Mouse (Mus musculus): ENCODE results near the gene Tor3a. TPM values are rescaled to one million over a fixed set of nuclear protein-coding genes. Genes with fewer than 3 reads are reported as not detected.

Gene Tor3a
- polyA plus RNA-seq, 1 experiment from 2014 or later = 5.2 TPM

DNA sequence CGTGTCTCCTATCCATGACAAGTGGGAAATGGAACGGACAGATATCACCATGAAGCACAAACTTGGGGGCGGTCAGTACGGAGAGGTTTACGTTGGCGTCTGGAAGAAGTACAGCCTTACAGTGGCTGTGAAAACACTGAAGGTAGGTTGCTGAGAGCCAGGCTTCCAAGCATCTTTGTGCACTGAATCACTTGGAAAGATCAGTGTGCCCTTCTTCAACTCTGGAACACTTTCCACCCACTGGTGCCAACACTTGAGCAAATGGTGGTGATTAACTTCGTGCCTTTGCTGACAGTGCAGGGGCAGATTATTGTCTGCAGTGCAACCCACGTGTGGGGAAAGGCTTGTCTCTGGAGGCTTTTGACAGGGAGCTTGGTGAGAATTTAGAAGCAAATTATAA, 44.2 kb downstream of the Tor3a start:
- no peaks in the 10 kb centered on the region for H3K9me3 ChIP-seq (ENCODE audit: control insufficient read depth, low read length)
- no peak overlapping the region for H3K27ac ChIP-seq (ENCODE audit: low read depth, low read length)
- H3K9ac ChIP-seq (ENCODE audit: low read depth, low read length) = no peak overlapping the region
- no peak for ATAC-seq
- no peak overlapping the region for H3K4me2 ChIP-seq (ENCODE audit: low read length)
- no peaks in the 10 kb centered on the region for H3K27me3 ChIP-seq (replicated peaks; ENCODE audit: control insufficient read depth, insufficient read depth, low read length)
- H3K36me3 ChIP-seq (ENCODE audit: control insufficient read depth, insufficient read depth, low read length) = peaks cover 26% of the 10 kb centered on the region
- H3K4me3 ChIP-seq (ENCODE audit: low read length) = no peak overlapping the region
- H3K4me1 ChIP-seq (ENCODE audit: control insufficient read depth, insufficient read depth, low read depth, low read length) = no peaks in the 10 kb centered on the region
- 94% methylated on average over 8 of the region's 8 CpGs for WGBS

DNA sequence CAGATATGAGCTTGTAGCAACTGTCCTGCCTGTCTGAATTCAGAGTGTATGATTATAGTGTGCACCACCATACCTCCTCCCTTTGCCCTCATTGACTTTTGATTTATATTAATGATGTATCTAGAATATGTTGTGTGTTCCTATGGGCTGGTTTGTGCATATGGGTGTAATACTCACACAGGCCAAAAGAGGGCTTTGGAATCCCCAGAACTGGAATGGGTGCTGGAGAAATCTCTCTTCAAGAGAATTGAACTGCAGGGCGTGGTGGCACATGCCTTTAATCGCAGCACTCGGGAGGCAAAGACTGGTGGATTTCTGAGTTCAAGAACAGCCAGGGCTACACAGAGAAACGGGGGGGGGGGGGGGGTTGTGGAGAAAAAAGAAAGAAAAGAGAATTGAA, 47.4 kb downstream of the Tor3a start:
- ATAC-seq = no peak
- 81% methylated on average over 4 of the region's 4 CpGs for WGBS
- H3K9me3 ChIP-seq (ENCODE audit: control insufficient read depth, low read length) = no peaks in the 10 kb centered on the region
- no peaks in the 10 kb centered on the region for H3K4me1 ChIP-seq (ENCODE audit: control insufficient read depth, insufficient read depth, low read depth, low read length)
- H3K36me3 ChIP-seq (ENCODE audit: control insufficient read depth, insufficient read depth, low read length) = peaks cover 22% of the 10 kb centered on the region
- no peak overlapping the region for H3K4me3 ChIP-seq (ENCODE audit: low read length)
- H3K27me3 ChIP-seq (replicated peaks; ENCODE audit: control insufficient read depth, insufficient read depth, low read length) = no peaks in the 10 kb centered on the region
- no peak overlapping the region for H3K9ac ChIP-seq (ENCODE audit: low read depth, low read length)
- H3K4me2 ChIP-seq (ENCODE audit: low read length) = no peak overlapping the region
- H3K27ac ChIP-seq (ENCODE audit: low read depth, low read length) = no peak overlapping the region

DNA sequence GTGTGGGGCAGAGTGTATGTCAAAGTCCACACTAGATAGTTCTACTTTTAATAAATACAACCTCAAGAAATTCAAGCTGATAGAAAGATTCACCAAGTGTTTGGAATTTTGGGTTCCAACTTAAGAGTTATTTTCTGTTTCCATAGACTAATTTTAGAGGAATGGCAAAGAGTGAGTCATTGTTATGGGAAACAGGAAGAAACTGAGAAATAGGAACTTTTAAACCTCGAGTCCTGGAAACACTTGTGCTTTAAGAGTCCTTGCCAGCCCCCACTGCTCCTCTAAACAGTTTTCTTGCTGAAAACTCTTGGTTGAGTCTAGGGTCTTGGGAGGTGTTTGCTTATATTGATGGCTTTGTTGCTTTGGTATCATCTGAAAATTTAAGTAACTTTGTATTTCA, 49.9 kb downstream of the Tor3a start:
- Histone ChIP-seq H3K9me3 (ENCODE audit: control insufficient read depth, low read length) (no peaks in the 10 kb centered on the region), H3K4me2 (ENCODE audit: low read length) (no peak overlapping the region), H3K36me3 (ENCODE audit: control insufficient read depth, insufficient read depth, low read length) (peaks cover 5% of the 10 kb centered on the region; the same call in 1 of the 2 replicates), H3K9ac (ENCODE audit: low read depth, low read length) (no peak overlapping the region), H3K4me1 (ENCODE audit: control insufficient read depth, insufficient read depth, low read depth, low read length) (no peaks in the 10 kb centered on the region), H3K4me3 (ENCODE audit: low read length) (no peak overlapping the region), H3K27ac (ENCODE audit: low read depth, low read length) (no peak overlapping the region), H3K27me3 (replicated peaks; ENCODE audit: control insufficient read depth, insufficient read depth, low read length) (no peaks in the 10 kb centered on the region)
- no peak for ATAC-seq
- WGBS = 86% methylated on average over 1 of the region's 1 CpGs

DNA sequence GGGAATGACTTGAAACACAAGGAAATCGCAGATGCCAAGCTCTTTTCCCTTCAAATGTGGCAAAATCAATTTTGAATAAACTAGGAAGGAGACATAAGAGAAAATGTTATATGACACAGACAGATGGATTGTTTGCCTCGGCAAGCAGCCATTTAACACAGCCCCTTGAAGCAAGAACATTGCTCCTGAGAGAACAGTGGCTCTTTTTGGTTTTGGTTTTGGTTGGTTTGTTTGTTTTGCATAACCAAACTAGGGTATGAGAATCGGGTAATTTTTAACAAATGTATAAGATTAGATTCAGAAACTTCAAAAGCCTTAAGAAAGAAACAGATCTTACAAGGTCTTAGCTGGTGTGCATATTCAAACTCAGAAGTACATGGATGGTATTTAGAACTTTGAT, 53.2 kb downstream of the Tor3a start:
- no peak overlapping the region for H3K4me2 ChIP-seq (ENCODE audit: low read length)
- no peaks in the 10 kb centered on the region for H3K9me3 ChIP-seq (ENCODE audit: control insufficient read depth, low read length)
- no peak overlapping the region for H3K27ac ChIP-seq (ENCODE audit: low read depth, low read length)
- H3K9ac ChIP-seq (ENCODE audit: low read depth, low read length) = no peak overlapping the region
- WGBS = 73% methylated on average over 3 of the region's 3 CpGs
- no peak overlapping the region for H3K4me3 ChIP-seq (ENCODE audit: low read length)
- H3K4me1 ChIP-seq (ENCODE audit: control insufficient read depth, insufficient read depth, low read depth, low read length) = peaks cover 8% of the 10 kb centered on the region
- no peaks in the 10 kb centered on the region for H3K27me3 ChIP-seq (replicated peaks; ENCODE audit: control insufficient read depth, insufficient read depth, low read length)
- H3K36me3 ChIP-seq (ENCODE audit: control insufficient read depth, insufficient read depth, low read length) = peaks cover 5% of the 10 kb centered on the region; the same call in 1 of the 2 replicates
- no peak for ATAC-seq

DNA sequence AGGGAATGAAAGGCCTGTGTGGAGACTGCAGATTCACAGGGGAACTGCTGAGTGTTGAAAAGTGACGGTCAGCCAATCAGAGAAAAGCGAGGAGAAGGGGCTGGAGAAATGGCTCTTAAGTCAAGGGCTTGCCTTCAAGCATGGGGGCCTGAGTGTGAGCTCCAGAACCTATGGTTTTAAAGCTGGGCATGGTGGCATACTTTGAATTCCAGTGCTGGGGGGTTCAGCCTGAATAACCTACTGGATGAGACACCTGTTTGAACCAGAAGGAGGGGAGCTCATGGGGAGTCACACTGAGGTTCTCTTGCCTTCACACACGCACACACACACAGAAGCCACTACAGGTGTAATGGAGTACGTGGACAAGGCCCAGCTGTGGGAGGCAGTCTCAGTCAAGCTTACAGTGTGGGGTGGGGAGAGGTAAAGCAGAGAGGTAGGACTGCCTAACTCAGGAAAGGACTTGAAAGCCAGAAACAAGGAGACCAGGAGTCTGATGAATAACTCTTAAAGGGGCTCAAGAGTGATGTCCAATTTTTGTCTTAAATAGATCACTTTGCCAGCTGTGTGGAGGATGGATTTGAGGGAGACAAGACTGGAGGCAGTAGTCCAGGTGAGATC, 53.8 kb downstream of the Tor3a start:
- 69% methylated on average over 4 of the region's 4 CpGs for WGBS
- Histone ChIP-seq H3K36me3 (ENCODE audit: control insufficient read depth, insufficient read depth, low read length) (peaks cover 5% of the 10 kb centered on the region; the same call in 1 of the 2 replicates), H3K9me3 (ENCODE audit: control insufficient read depth, low read length) (no peaks in the 10 kb centered on the region), H3K4me3 (ENCODE audit: low read length) (no peak overlapping the region), H3K9ac (ENCODE audit: low read depth, low read length) (no peak overlapping the region), H3K27ac (ENCODE audit: low read depth, low read length) (no peak overlapping the region), H3K4me2 (ENCODE audit: low read length) (no peak overlapping the region), H3K4me1 (ENCODE audit: control insufficient read depth, insufficient read depth, low read depth, low read length) (peaks cover 14% of the 10 kb centered on the region), H3K27me3 (replicated peaks; ENCODE audit: control insufficient read depth, insufficient read depth, low read length) (no peaks in the 10 kb centered on the region)
- ATAC-seq = no peak

DNA sequence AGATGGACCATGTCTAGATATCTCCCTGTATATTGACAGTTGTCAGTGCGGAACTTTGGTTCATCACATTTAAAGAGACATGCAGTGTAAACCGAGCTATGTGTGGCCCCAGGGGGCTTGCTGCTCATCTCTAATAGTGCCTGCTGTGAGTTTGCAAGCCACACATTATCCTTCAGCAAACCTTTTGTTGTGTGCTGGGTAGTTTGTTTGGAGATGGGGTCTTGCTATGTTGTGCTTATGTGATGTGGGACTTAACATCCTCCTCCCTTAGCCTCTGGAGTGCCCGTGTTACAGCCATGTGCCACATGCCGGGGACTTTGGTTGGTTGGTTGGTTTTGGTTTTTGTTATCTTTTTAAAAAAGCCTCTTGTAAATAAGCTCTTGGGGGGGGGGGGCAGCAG, 56.3 kb downstream of the Tor3a start:
- Histone ChIP-seq H3K4me2 (ENCODE audit: low read length) (no peak overlapping the region), H3K4me1 (ENCODE audit: control insufficient read depth, insufficient read depth, low read depth, low read length) (peaks cover 19% of the 10 kb centered on the region), H3K9me3 (ENCODE audit: control insufficient read depth, low read length) (no peaks in the 10 kb centered on the region), H3K27me3 (replicated peaks; ENCODE audit: control insufficient read depth, insufficient read depth, low read length) (no peaks in the 10 kb centered on the region), H3K36me3 (ENCODE audit: control insufficient read depth, insufficient read depth, low read length) (peaks cover 5% of the 10 kb centered on the region; the same call in 1 of the 2 replicates), H3K9ac (ENCODE audit: low read depth, low read length) (no peak overlapping the region), H3K27ac (ENCODE audit: low read depth, low read length) (no peak overlapping the region), H3K4me3 (ENCODE audit: low read length) (no peak overlapping the region)
- 53% methylated on average over 4 of the region's 4 CpGs for WGBS
- ATAC-seq = no peak

DNA sequence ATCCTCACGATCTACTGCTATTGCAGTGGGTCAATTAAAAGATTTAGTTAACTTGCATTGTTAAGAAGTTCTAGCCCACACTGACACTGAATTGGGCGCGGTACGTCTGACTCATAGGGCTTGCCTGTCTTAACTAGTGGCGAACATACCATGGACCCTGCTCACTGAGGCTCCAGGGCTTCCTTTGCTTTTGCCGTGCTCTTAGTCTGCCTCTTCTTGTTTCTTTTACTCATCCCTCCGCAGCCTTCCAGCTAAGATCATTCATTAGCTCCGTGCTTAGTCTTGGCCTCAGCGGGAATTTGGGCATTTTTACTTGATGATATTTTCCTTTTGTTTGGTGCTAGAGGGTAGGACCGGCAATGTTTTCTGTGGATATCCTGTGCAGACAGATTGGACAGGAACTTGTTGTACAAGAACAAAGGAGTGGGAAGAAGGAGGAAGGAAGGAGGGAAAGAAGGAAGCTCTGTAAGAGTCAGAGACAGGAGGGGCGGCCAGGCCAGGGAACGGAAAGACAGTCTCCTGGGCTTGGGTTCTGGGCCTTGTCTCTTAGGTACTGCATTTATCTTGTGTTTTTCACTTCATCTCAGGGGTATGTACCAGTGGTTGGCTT, 57.1 kb downstream of the Tor3a start:
- Histone ChIP-seq H3K9me3 (ENCODE audit: control insufficient read depth, low read length) (no peaks in the 10 kb centered on the region), H3K4me1 (ENCODE audit: control insufficient read depth, insufficient read depth, low read depth, low read length) (peaks cover 19% of the 10 kb centered on the region), H3K4me2 (ENCODE audit: low read length) (no peak overlapping the region), H3K27ac (ENCODE audit: low read depth, low read length) (no peak overlapping the region), H3K9ac (ENCODE audit: low read depth, low read length) (no peak overlapping the region), H3K36me3 (ENCODE audit: control insufficient read depth, insufficient read depth, low read length) (no peaks in the 10 kb centered on the region), H3K4me3 (ENCODE audit: low read length) (no peak overlapping the region), H3K27me3 (replicated peaks; ENCODE audit: control insufficient read depth, insufficient read depth, low read length) (no peaks in the 10 kb centered on the region)
- WGBS = 41% methylated on average over 12 of the region's 12 CpGs
- ATAC-seq = no peak

DNA sequence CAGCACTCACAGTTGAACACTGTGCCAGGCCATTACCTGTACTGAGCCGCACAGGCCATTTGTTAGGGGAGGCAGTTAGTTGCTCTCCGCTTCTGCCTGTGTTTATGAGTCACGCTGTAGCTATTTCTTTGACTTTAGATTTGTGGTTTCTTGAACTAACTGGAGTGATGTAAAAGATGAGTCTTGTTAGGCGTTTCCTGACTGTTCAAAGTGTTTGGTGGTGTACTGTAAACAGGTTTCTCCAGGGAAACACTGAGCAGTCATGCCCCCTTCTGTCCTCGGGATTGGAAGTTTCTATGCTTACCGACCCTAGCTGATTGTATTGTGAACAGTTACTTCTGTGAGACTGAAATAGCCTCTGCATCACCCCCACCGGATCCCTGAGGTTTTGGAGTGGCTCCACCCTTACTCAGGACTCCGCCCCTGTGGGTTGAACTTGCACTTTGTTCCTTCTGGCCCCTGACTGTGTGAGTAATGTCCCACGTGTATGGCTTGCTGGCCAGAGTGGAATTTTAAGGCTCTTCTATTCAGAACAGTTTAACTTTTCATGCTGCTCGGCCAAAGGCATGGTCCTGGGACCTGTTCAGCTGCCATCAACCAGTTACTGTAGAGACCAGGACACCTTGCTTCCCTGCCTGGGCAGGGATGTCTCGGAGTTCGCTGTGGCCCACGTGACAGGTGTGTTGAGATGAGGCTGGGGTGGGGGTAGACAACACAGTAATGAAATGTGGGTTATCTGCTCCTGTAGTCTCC, 58.6 kb downstream of the Tor3a start:
- Histone ChIP-seq H3K27ac (ENCODE audit: low read depth, low read length) (no peak overlapping the region), H3K27me3 (replicated peaks; ENCODE audit: control insufficient read depth, insufficient read depth, low read length) (no peaks in the 10 kb centered on the region), H3K9me3 (ENCODE audit: control insufficient read depth, low read length) (no peaks in the 10 kb centered on the region), H3K36me3 (ENCODE audit: control insufficient read depth, insufficient read depth, low read length) (no peaks in the 10 kb centered on the region), H3K4me3 (ENCODE audit: low read length) (no peak overlapping the region), H3K4me2 (ENCODE audit: low read length) (peak overlapping the region; percentile 15; the same call in 1 of the 2 replicates), H3K4me1 (ENCODE audit: control insufficient read depth, insufficient read depth, low read depth, low read length) (peaks cover 19% of the 10 kb centered on the region), H3K9ac (ENCODE audit: low read depth, low read length) (no peak overlapping the region)
- WGBS = 27% methylated on average over 13 of the region's 13 CpGs
- peak; percentile 65 for ATAC-seq

DNA sequence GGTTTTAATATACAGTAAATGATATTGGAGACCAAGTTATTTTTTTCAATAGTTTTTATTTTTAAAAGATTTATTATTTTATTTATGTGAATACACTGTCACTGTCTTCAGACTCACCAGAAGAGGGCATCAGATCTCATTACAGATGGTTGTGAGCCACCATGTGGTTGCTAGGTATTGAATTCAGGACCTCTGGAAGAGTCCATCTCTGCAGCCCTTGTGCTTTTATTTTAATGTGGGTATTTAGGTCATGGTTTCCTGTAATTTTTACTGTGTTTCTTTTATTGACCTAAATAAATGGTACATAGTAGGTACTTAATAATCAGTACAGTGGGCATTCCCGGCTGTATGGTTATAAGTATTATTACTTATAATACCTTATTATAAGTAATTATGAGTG, 59.4 kb downstream of the Tor3a start:
- 69% methylated on average over 1 of the region's 1 CpGs for WGBS
- Histone ChIP-seq H3K27me3 (replicated peaks; ENCODE audit: control insufficient read depth, insufficient read depth, low read length) (no peaks in the 10 kb centered on the region), H3K9ac (ENCODE audit: low read depth, low read length) (no peak overlapping the region), H3K9me3 (ENCODE audit: control insufficient read depth, low read length) (no peaks in the 10 kb centered on the region), H3K36me3 (ENCODE audit: control insufficient read depth, insufficient read depth, low read length) (no peaks in the 10 kb centered on the region), H3K4me2 (ENCODE audit: low read length) (no peak overlapping the region), H3K4me1 (ENCODE audit: control insufficient read depth, insufficient read depth, low read depth, low read length) (peaks cover 19% of the 10 kb centered on the region), H3K4me3 (ENCODE audit: low read length) (no peak overlapping the region), H3K27ac (ENCODE audit: low read depth, low read length) (no peak overlapping the region)
- no peak for ATAC-seq
